Mouse (Mus musculus) cortical plate, adult 2 months (tissue): ENCODE measurements around the gene Tnmd.

ENCODE experiments used
- CTCF ChIP-seq: fragments of 200-500 bp; IDR thresholded peaks from 2 replicates; pipeline ENCODE4 v1.5.1; 2011; ENCODE audit warnings: mild to moderate bottlenecking, control low read depth, low read length; ENCODE audit not compliant: insufficient read depth; ENCODE audit errors: extremely low read depth
- POLR2A ChIP-seq: fragments of 200-500 bp; IDR thresholded peaks from 2 replicates; pipeline ENCODE4 v1.6.1; 2011; ENCODE audit warnings: mild to moderate bottlenecking, low read length, control low read depth; ENCODE audit not compliant: insufficient read depth; ENCODE audit errors: extremely low read depth

GRCm38 (mm10) chrX:133898014-133898542, 47.3 kb downstream of the Tnmd start, which contains the start of gene Tspan6:
- no peak for TF ChIP-seq POLR2A
- TF ChIP-seq CTCF, result peak; percentile 29; the same call in 1 of the 2 replicates
